ENCODE assay signal across 13 mouse cellular contexts in genomic region chr8:117328758-117329157, GRCm38 (mm10).
DNase-seq lines count a peak whose midpoint lies in the region; ATAC-seq and TF ChIP-seq lines count a peak whose summit lies in the region.
"Had no signal": no experiment of that assay in that cellular context is flagged by ENCODE, and none has a peak within 500 bp of the region (broad histone marks: within the 10 kb centered on the region; RNA-seq: fewer than 3 reads in every experiment).

No protein-coding gene starts in this region.

- TF ChIP-seq CTCF in lung, postnatal 0 days (IDR thresholded peaks at IDR 0.05) = no peak
- no peak for TF ChIP-seq CTCF in small intestine, adult 2 months (IDR thresholded peaks at IDR 0.05; ENCODE audit: extremely low read depth, insufficient read length, insufficient replicate concordance, low read depth, low read length)

- no peak overlapping the region for H3K4me3 ChIP-seq in forebrain, embryonic 13.5 days
- no peak overlapping the region for H3K4me3 ChIP-seq in forebrain, embryonic 16.5 days (replicated peaks; ENCODE audit: low read length)
- no peak overlapping the region for H3K4me3 ChIP-seq in lung, postnatal 0 days (ENCODE audit: low read depth, low read length)
- H3K4me3 ChIP-seq in embryonic facial prominence, embryonic 15.5 days (replicated peaks) = no peak overlapping the region
- no peak overlapping the region for H3K4me3 ChIP-seq in small intestine, adult 2 months (ENCODE audit: low read depth, low read length)
- H3K4me3 ChIP-seq: embryonic facial prominence, embryonic 13.5 days; limb, embryonic 15.5 days had no signal

- intact Hi-C loops in gastrocnemius, postnatal 36 days (cut with DNase I) = no loop called here
- intact Hi-C loops in left cerebral cortex, postnatal 14 days (cut with DNase I) = no loop called here

- H3K4me2 ChIP-seq in forebrain, embryonic 13.5 days = no peak overlapping the region
- no peak overlapping the region for H3K4me2 ChIP-seq in forebrain, embryonic 16.5 days (ENCODE audit: low read length)
- no peak overlapping the region for H3K4me2 ChIP-seq in lung, postnatal 0 days (replicated peaks; ENCODE audit: low read depth, low read length)
- H3K4me2 ChIP-seq in embryonic facial prominence, embryonic 15.5 days (replicated peaks) = no peak overlapping the region
- H3K4me2 ChIP-seq: embryonic facial prominence, embryonic 13.5 days; limb, embryonic 15.5 days had no signal

- WGBS in forebrain, embryonic 13.5 days = 81% methylated on average over 9 of the region's 9 CpGs
- WGBS in forebrain, embryonic 16.5 days = 70% methylated on average over 9 of the region's 9 CpGs
- WGBS in lung, postnatal 0 days = 61% methylated on average over 9 of the region's 9 CpGs
- 48% methylated on average over 9 of the region's 9 CpGs for WGBS in embryonic facial prominence, embryonic 15.5 days
- WGBS in small intestine, adult 2 months = 51% methylated on average over 9 of the region's 9 CpGs

- peak; percentile 65 for DNase-seq in lung, postnatal 0 days (ENCODE audit: low spot score)
- no peak for DNase-seq in lung, postnatal 36 days
- DNase-seq in gastrocnemius, postnatal 36 days = no peak
- no peak for DNase-seq in left cerebral cortex, postnatal 14 days (ENCODE audit: low spot score in 2 of 2)
- DNase-seq: heart, adult 18-20 months; right cerebral cortex, adult 18-20 months; thymus, adult 2 months had no signal

- peaks cover 37% of the 10 kb centered on the region for H3K4me1 ChIP-seq in forebrain, embryonic 13.5 days
- peaks cover 28% of the 10 kb centered on the region for H3K4me1 ChIP-seq in forebrain, embryonic 16.5 days (replicated peaks; ENCODE audit: control insufficient read depth, insufficient read depth, low read length)
- H3K4me1 ChIP-seq in lung, postnatal 0 days (ENCODE audit: insufficient read depth, low read depth, low read length) = peaks cover 9% of the 10 kb centered on the region
- H3K4me1 ChIP-seq in embryonic facial prominence, embryonic 15.5 days = peaks cover 44% of the 10 kb centered on the region
- H3K4me1 ChIP-seq in small intestine, adult 2 months (ENCODE audit: control insufficient read depth, insufficient read depth, insufficient read length, low read length) = peaks cover 57% of the 10 kb centered on the region

- no peaks in the 10 kb centered on the region for H3K27me3 ChIP-seq in forebrain, embryonic 13.5 days
- H3K27me3 ChIP-seq in forebrain, embryonic 16.5 days (replicated peaks; ENCODE audit: control insufficient read depth, insufficient read depth, low read length) = no peaks in the 10 kb centered on the region
- no peaks in the 10 kb centered on the region for H3K27me3 ChIP-seq in lung, postnatal 0 days (replicated peaks; ENCODE audit: insufficient read depth, low read length)
- no peaks in the 10 kb centered on the region for H3K27me3 ChIP-seq in embryonic facial prominence, embryonic 15.5 days
- H3K27me3 ChIP-seq in small intestine, adult 2 months (ENCODE audit: control insufficient read depth, insufficient read depth, low read length) = no peaks in the 10 kb centered on the region
- H3K27me3 ChIP-seq: embryonic facial prominence, embryonic 13.5 days; limb, embryonic 15.5 days had no signal

- H3K9me3 ChIP-seq in forebrain, embryonic 13.5 days (replicated peaks) = no peaks in the 10 kb centered on the region
- no peaks in the 10 kb centered on the region for H3K9me3 ChIP-seq in forebrain, embryonic 16.5 days (ENCODE audit: control insufficient read depth, low read length)
- no peaks in the 10 kb centered on the region for H3K9me3 ChIP-seq in lung, postnatal 0 days (ENCODE audit: low read length)
- no peaks in the 10 kb centered on the region for H3K9me3 ChIP-seq in embryonic facial prominence, embryonic 15.5 days (replicated peaks)
- H3K9me3 ChIP-seq: embryonic facial prominence, embryonic 13.5 days; limb, embryonic 15.5 days had no signal

- 0 out of 2 replicates have a peak, but pooled peaks cover 9% of the 10 kb centered on the region for H3K36me3 ChIP-seq in forebrain, embryonic 13.5 days (ENCODE audit: poor library complexity, severe bottlenecking)
- no peaks in the 10 kb centered on the region for H3K36me3 ChIP-seq in forebrain, embryonic 16.5 days (ENCODE audit: control insufficient read depth, insufficient read depth)
- H3K36me3 ChIP-seq in lung, postnatal 0 days (ENCODE audit: insufficient read depth, low read length) = no peaks in the 10 kb centered on the region
- H3K36me3 ChIP-seq in embryonic facial prominence, embryonic 15.5 days = 0 out of 2 replicates have a peak, but pooled peaks cover 4% of the 10 kb centered on the region
- peaks cover 5% of the 10 kb centered on the region; the same call in 1 of the 2 replicates for H3K36me3 ChIP-seq in small intestine, adult 2 months (ENCODE audit: control insufficient read depth, insufficient read depth, low read length)

- ATAC-seq in forebrain, embryonic 13.5 days = no peak
- ATAC-seq in forebrain, embryonic 16.5 days = no peak
- ATAC-seq in lung, postnatal 0 days = peak; percentile 24; the same call in 1 of the 2 replicates
- ATAC-seq in embryonic facial prominence, embryonic 15.5 days (ENCODE audit: insufficient number of reproducible peaks, low FRiP score, low TSS enrichment, low read depth) = no peak

- no peak; the same call in 1 of the 2 replicates for TF ChIP-seq EP300 in lung, postnatal 0 days (IDR thresholded peaks at IDR 0.05)

- H3K27ac ChIP-seq in forebrain, embryonic 13.5 days = peak overlapping the region; percentile 8; the same call in 1 of the 2 replicates
- no peak overlapping the region for H3K27ac ChIP-seq in forebrain, embryonic 16.5 days (ENCODE audit: low read length)
- H3K27ac ChIP-seq in lung, postnatal 0 days (ENCODE audit: low read length) = no peak overlapping the region
- peak overlapping the region; percentile 36 for H3K27ac ChIP-seq in embryonic facial prominence, embryonic 15.5 days (replicated peaks)
- peak overlapping the region; percentile 43 for H3K27ac ChIP-seq in small intestine, adult 2 months (ENCODE audit: insufficient read depth, low read depth, low read length)
- H3K27ac ChIP-seq: embryonic facial prominence, embryonic 13.5 days; limb, embryonic 15.5 days had no signal

- H3K9ac ChIP-seq in forebrain, embryonic 13.5 days = no peak overlapping the region
- no peak overlapping the region for H3K9ac ChIP-seq in forebrain, embryonic 16.5 days (replicated peaks; ENCODE audit: low read depth, low read length)
- H3K9ac ChIP-seq in lung, postnatal 0 days (replicated peaks; ENCODE audit: low read depth) = no peak overlapping the region
- no peak overlapping the region for H3K9ac ChIP-seq in embryonic facial prominence, embryonic 15.5 days
- H3K9ac ChIP-seq: embryonic facial prominence, embryonic 13.5 days; limb, embryonic 15.5 days had no signal

- TF ChIP-seq POLR2A in small intestine, adult 2 months (IDR thresholded peaks at IDR 0.05; ENCODE audit: low read depth, low read length) = no peak

Comparison
In these comparisons a context has a peak if more than half of its experiments do, and no peak if none do; other contexts are left out.
1. H3K27ac ChIP-seq: peak in forebrain, embryonic 13.5 days (single experiment), embryonic facial prominence, embryonic 15.5 days (single experiment) and small intestine, adult 2 months (single experiment); none in forebrain, embryonic 16.5 days (single experiment) and lung, postnatal 0 days (single experiment).